Mouse (Mus musculus) heart, embryonic 15.5 days (tissue): ENCODE measurements around the gene Epha6. TPM values are rescaled to one million over a fixed set of nuclear protein-coding genes. Genes with fewer than 3 reads are reported as not detected.

Experiments used
- ATAC-seq: fragments of 200-750 bp; cut with Nextera tagmentation; replicated peaks from 2 replicates; pipeline ENCODE4 v1.8.0; 2017; ENCODE audit warnings: low read depth, moderate TSS enrichment; ENCODE audit not compliant: insufficient number of reproducible peaks, insufficient read depth, low FRiP score
- H3K27ac ChIP-seq: fragments of 300-500 bp; sonication (generic); 2 replicates; pipeline ENCODE4 v1.5.1; 2015; ENCODE audit warnings: mild to moderate bottlenecking, inconsistent platforms
- H3K27me3 ChIP-seq: fragments of 300-500 bp; sonication (generic); 2 replicates; pipeline ENCODE4 v1.6.1; 2015; ENCODE audit warnings: inconsistent platforms
- H3K36me3 ChIP-seq: fragments of 300-500 bp; sonication (generic); 2 replicates; pipeline ENCODE4 v1.6.1; 2015; ENCODE audit warnings: mild to moderate bottlenecking, inconsistent platforms
- H3K4me1 ChIP-seq: fragments of 300-500 bp; sonication (generic); replicated peaks from 2 replicates; pipeline ENCODE4 v1.6.1; 2015; ENCODE audit warnings: inconsistent platforms
- H3K4me2 ChIP-seq: fragments of 300-500 bp; sonication (generic); 2 replicates; pipeline ENCODE4 v1.6.1; 2015; ENCODE audit warnings: inconsistent platforms, mild to moderate bottlenecking, moderate library complexity
- H3K4me3 ChIP-seq: fragments of 300-500 bp; sonication (generic); 2 replicates; pipeline ENCODE4 v1.5.1; 2015; ENCODE audit warnings: mild to moderate bottlenecking, inconsistent platforms
- H3K9ac ChIP-seq: fragments of 300-500 bp; sonication (generic); 2 replicates; pipeline ENCODE4 v1.6.1; 2015; ENCODE audit warnings: mild to moderate bottlenecking, inconsistent platforms
- H3K9me3 ChIP-seq: fragments of 300-500 bp; sonication (generic); replicated peaks from 2 replicates; pipeline ENCODE4 v1.6.1; 2016; ENCODE audit warnings: inconsistent platforms
- WGBS: fragments of 180-500 bp; shearing (Covaris S2); methylation state at CpG from one replicate; pipeline ENCODE4 v1.1.7; 2015; ENCODE audit warnings: mixed read lengths; 5-methylcytosine and 5-hydroxymethylcytosine counted together
- microRNA-seq: library from miRNA; unstranded; fragments of <30 nt; microRNA quantifications from one replicate; pipeline ENCODE4, GENCODE M21; 2016
- polyA plus RNA-seq: library from polyadenylated mRNA; unstranded; fragments of >200 nt; fragmentation: Nextera tagmentation; extraction: Ambion mirVana; gene quantifications from 2 replicates; pipeline ENCODE4 v1.2.1, GENCODE M21; 2015

Gene Epha6
- polyA plus RNA-seq, 1 experiment from 2014 or later: not detected

- Histone ChIP-seq H3K9ac (no peak overlapping the region), H3K27ac (no peak overlapping the region), H3K4me2 (no peak overlapping the region), H3K4me1 (0 out of 2 replicates have a peak, but pooled peaks cover 4% of the 10 kb centered on the region), H3K27me3 (no peaks in the 10 kb centered on the region), H3K4me3 (no peak overlapping the region), H3K9me3 (no peaks in the 10 kb centered on the region), H3K36me3 (peaks cover 5% of the 10 kb centered on the region)
- 76% methylated on average over 2 of the region's 2 CpGs for WGBS
- ATAC-seq: no peak
Measured at GRCm38 (mm10) chr16:59634598-59634997, 970.7 kb downstream of the Epha6 start.

GRCm38 (mm10) chr16:59621554-59621953 lies 983.8 kb downstream of the Epha6 start:
- no peaks in the 10 kb centered on the region for H3K27me3 ChIP-seq
- no peak overlapping the region for H3K4me2 ChIP-seq
- 0 out of 2 replicates have a peak, but pooled peaks cover 2% of the 10 kb centered on the region for H3K4me1 ChIP-seq
- no peak for ATAC-seq
- no peak overlapping the region for H3K9ac ChIP-seq
- H3K27ac ChIP-seq: no peak overlapping the region
- H3K36me3 ChIP-seq: no peaks in the 10 kb centered on the region
- no peaks in the 10 kb centered on the region for H3K9me3 ChIP-seq
- H3K4me3 ChIP-seq: no peak overlapping the region
- WGBS: 90% methylated on average over 2 of the region's 2 CpGs

DNA sequence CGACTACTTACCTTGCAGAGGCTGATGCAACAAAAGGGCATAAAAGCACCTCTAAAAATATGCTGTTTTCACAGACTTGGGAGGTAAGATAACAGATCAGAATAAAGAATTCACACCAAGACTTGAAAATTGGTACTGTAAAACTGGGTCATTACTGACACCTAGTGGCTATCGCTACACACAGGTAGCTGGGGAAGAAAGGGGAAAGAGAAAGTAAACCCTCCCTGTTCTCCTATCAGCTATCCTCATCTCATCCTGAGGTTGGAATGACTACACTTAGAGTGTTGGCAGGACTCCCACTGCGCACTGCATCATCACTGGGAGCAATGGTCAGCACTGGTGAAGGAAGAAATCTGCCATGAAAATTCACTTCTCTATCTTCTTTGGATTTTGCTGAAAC lies 988.2 kb downstream of the Epha6 start:
- H3K4me2 ChIP-seq: no peak overlapping the region
- ATAC-seq: no peak
- H3K27me3 ChIP-seq: no peaks in the 10 kb centered on the region
- no peaks in the 10 kb centered on the region for H3K36me3 ChIP-seq
- no peak overlapping the region for H3K27ac ChIP-seq
- no peaks in the 10 kb centered on the region for H3K9me3 ChIP-seq
- H3K4me1 ChIP-seq: 0 out of 2 replicates have a peak, but pooled peaks cover 2% of the 10 kb centered on the region
- WGBS: 21% methylated on average over 3 of the region's 3 CpGs
- H3K9ac ChIP-seq: no peak overlapping the region
- no peak overlapping the region for H3K4me3 ChIP-seq

DNA sequence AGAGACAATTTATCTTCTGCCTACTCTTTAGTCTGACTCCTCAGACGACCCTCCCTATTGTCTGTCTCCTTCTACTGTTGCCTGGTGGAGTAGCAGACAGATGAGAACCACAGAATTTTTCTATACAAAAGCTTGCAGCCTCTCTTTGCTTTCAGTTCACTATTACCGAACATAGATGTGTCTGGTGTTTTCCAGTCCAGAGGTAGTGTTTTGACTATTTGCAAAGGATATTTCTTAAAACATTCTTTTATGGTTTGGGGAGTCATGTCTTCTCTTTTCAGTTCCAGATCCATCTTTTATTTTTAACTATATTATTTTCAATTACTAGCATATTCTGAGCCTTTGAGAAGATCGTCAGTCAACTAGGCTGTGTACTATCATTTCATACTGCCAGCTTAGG lies 989.7 kb downstream of the Epha6 start:
- H3K9ac ChIP-seq: no peak overlapping the region
- ATAC-seq: no peak
- peaks cover 3% of the 10 kb centered on the region; the same call in 1 of the 2 replicates for H3K36me3 ChIP-seq
- 0 out of 2 replicates have a peak, but pooled peaks cover 2% of the 10 kb centered on the region for H3K4me1 ChIP-seq
- no peaks in the 10 kb centered on the region for H3K9me3 ChIP-seq
- 71% methylated on average over 3 of the region's 3 CpGs for WGBS
- no peak overlapping the region for H3K27ac ChIP-seq
- no peak overlapping the region for H3K4me2 ChIP-seq
- no peaks in the 10 kb centered on the region for H3K27me3 ChIP-seq
- no peak overlapping the region for H3K4me3 ChIP-seq

- ATAC-seq: no peak
- Histone ChIP-seq H3K36me3 (peaks cover 3% of the 10 kb centered on the region; the same call in 1 of the 2 replicates), H3K27me3 (no peaks in the 10 kb centered on the region), H3K4me1 (no peaks in the 10 kb centered on the region), H3K9me3 (no peaks in the 10 kb centered on the region), H3K4me3 (no peak overlapping the region), H3K4me2 (no peak overlapping the region), H3K9ac (no peak overlapping the region), H3K27ac (no peak overlapping the region)
- WGBS: 75% methylated on average over 1 of the region's 1 CpGs
Measured at GRCm38 (mm10) chr16:59610750-59611149, 994.6 kb downstream of the Epha6 start.

DNA sequence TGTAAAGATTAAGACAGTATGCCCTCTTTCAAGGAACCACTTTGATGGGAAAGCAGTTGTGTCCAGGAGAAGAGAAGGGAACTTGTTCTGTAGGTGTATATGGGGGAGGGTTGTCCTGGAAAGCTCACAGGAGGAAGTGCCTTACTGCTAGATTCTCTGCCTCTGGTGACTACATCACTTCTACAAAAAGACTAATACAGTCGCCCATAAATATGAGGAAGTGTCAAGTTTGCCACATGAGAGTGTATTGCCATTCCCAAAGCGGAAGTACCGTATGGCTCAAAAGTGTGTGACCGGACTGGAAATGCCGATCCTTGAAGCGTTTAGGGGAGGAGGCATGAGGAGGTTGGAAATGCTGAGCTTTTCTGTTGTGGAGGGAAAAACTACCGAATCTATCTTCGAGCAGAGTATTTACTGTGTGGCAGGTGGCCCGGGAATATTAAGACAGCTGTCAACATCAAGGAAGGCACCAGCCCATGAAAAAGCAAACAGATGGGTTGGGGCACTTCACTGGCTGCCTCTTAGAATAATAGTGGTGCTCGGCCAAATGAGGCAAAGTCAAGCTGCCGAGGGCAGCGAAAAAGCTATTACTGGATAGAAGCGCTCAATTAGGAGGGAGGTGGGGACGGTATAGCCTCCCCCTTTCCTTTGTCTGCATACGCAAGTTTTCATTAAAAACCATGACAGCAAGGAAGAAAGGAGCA lies 1001.1 kb downstream of the Epha6 start:
- Histone ChIP-seq H3K9ac (no peak overlapping the region), H3K4me2 (no peak overlapping the region), H3K27me3 (no peaks in the 10 kb centered on the region), H3K4me3 (no peak overlapping the region), H3K4me1 (peaks cover 4% of the 10 kb centered on the region; the same call in 1 of the 2 replicates), H3K9me3 (no peaks in the 10 kb centered on the region), H3K27ac (no peak overlapping the region), H3K36me3 (no peaks in the 10 kb centered on the region)
- no peak for ATAC-seq
- 76% methylated on average over 15 of the region's 15 CpGs for WGBS

Small RNAs within 50 kb of the gene (microRNA-seq; reads per million reads assigned to microRNA genes)
- not detected for gene Gm24755
